Mouse (Mus musculus): ENCODE results near the gene Hic2. TPM values are rescaled to one million over a fixed set of nuclear protein-coding genes. Genes with fewer than 3 reads are reported as not detected.
A peak's percentile ranks its signal among the peaks of the same experiment; 100 is the strongest.

Gene Hic2
- total RNA-seq, 2 experiments from 2014 or later = 1.4 to 1.7 TPM

GRCm38 (mm10) chr16:17275721-17276120 lies 42.3 kb downstream of the Hic2 start, which contains the start of gene Tmem191c:
Tmem191c (plus strand) TSS chr16:17276077.
- no peak for DNase-seq (ENCODE audit: low spot score)

- peak; percentile 94 for DNase-seq (ENCODE audit: low spot score)
Observed at GRCm38 (mm10) chr16:17276164-17277151, 43.1 kb downstream of the Hic2 start.

GRCm38 (mm10) chr16:17277342-17278211 lies 44.2 kb downstream of the Hic2 start:
- DNase-seq (ENCODE audit: low spot score) = no peak

GRCm38 (mm10) chr16:17280471-17280870 lies 47.1 kb downstream of the Hic2 start:
- no peak for DNase-seq (ENCODE audit: low spot score)

- DNase-seq (ENCODE audit: low spot score) = peak; percentile 21
Observed at GRCm38 (mm10) chr16:17283151-17283550, 49.8 kb downstream of the Hic2 start.

- DNase-seq (ENCODE audit: low spot score) = no peak
Observed at GRCm38 (mm10) chr16:17287103-17287502, 53.7 kb downstream of the Hic2 start.

- DNase-seq (ENCODE audit: low spot score) = no peak
Observed at GRCm38 (mm10) chr16:17291016-17291415, 57.6 kb downstream of the Hic2 start.

- peak; percentile 66 for DNase-seq (ENCODE audit: low spot score)
Observed at GRCm38 (mm10) chr16:17292751-17293150, 59.4 kb downstream of the Hic2 start.

GRCm38 (mm10) chr16:17300818-17301217 lies 67.4 kb downstream of the Hic2 start:
- no peak for DNase-seq (ENCODE audit: low spot score)

GRCm38 (mm10) chr16:17303521-17304245 lies 70.3 kb downstream of the Hic2 start:
- DNase-seq (ENCODE audit: low spot score) = no peak

GRCm38 (mm10) chr16:17307461-17307860 lies 74.1 kb downstream of the Hic2 start:
- DNase-seq (ENCODE audit: low spot score) = no peak

GRCm38 (mm10) chr16:17309036-17309435 lies 75.7 kb downstream of the Hic2 start:
- DNase-seq (ENCODE audit: low spot score) = no peak

- no peak for DNase-seq (ENCODE audit: low spot score)
Observed at GRCm38 (mm10) chr16:17312531-17312930, 79.2 kb downstream of the Hic2 start.

Other genes with a start within 250 kb of the Hic2 start
- gene Ypel1, start 163.9 kb upstream of the Hic2 start, total RNA-seq (2021) = 1 to 10 TPM in 1 of 2 experiments, under 1 TPM in 1; 0.36 to 1.1 TPM
- gene Ppil2, start 122.3 kb upstream of the Hic2 start, total RNA-seq (2021) = 10 to 100 TPM; 22.9 to 30.8 TPM
- not detected for gene 2610318N02Rik, start 108.4 kb upstream of the Hic2 start, total RNA-seq (2021)
- gene Sdf2l1, start 101.2 kb upstream of the Hic2 start, total RNA-seq (2021) = 1 to 10 TPM; 4.7 to 5.9 TPM
- under 1 TPM in 1 of 2 experiments, not detected in 1; 0.17 TPM for gene Ydjc, start 89.0 kb upstream of the Hic2 start, total RNA-seq (2021)
- gene Ccdc116, start 86.3 kb upstream of the Hic2 start, total RNA-seq (2021) = under 1 TPM in 1 of 2 experiments, not detected in 1; 0.09 TPM
- gene Ube2l3, start 30.9 kb upstream of the Hic2 start, total RNA-seq (2021) = 100 to 1,000 TPM; 146 to 149 TPM
- gene Rimbp3, start 25.0 kb upstream of the Hic2 start, total RNA-seq (2021) = under 1 TPM; 0.05 to 0.07 TPM
- 1 to 10 TPM in 1 of 2 experiments, under 1 TPM in 1; 0.97 to 1.9 TPM for gene Tmem191c, start 42.5 kb downstream of the Hic2 start, total RNA-seq (2021)
- under 1 TPM in 1 of 2 experiments, not detected in 1; 0.31 TPM for gene Serpind1, start 97.8 kb downstream of the Hic2 start, total RNA-seq (2021)
- 10 to 100 TPM; 17.7 to 19.1 TPM for gene Snap29, start 172.4 kb downstream of the Hic2 start, total RNA-seq (2021)
- 10 to 100 TPM; 21.3 to 27.7 TPM for gene Pi4ka, start 172.7 kb downstream of the Hic2 start, total RNA-seq (2021)
- 10 to 100 TPM; 23.4 to 30.2 TPM for gene Crkl, start 218.4 kb downstream of the Hic2 start, total RNA-seq (2021)